Mouse (Mus musculus) E14TG2a.4 (cell line): ENCODE measurements at regions not wholly inside any gene's neighbourhood (a gene's known extent, or its start where the extent isn't known, plus 50 kb on each side); places are given as distances from the start of the nearest gene placed in this dataset.

Experiments used
- CTCF ChIP-seq: conservative IDR thresholded peaks from 2 replicates; pipeline ENCODE4 v1.5.1; 2014; ENCODE audit warnings: low read length
- NANOG ChIP-seq: IDR thresholded peaks from 2 replicates; pipeline ENCODE4 v1.6.1; 2014; ENCODE audit warnings: borderline replicate concordance, low read length, mixed read lengths

DNA sequence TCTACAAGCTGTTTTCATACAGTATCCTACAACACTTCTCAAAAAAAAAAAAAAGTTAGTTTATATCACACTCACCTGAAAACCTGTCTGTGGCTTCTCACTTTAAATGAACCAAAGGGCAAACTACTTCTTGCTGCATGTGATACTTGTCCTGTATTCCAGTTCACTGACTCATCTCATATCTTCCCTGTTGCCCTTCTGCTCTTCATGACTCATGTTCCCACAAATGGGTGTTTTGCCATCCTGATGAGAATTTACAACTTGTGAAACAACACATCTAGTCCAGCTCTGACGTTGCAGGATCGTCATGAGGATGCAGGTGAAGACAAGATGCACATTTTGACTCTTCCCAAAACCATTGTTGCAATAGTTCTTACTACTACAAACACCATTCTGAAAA is 2412.7 kb upstream of the Gm7489 start:
- TF ChIP-seq NANOG (no peak), CTCF (no peak)
